Mouse (Mus musculus) G1E (cell line): ENCODE data around the gene Prcd. TPM values are rescaled to one million over a fixed set of nuclear protein-coding genes. Genes with fewer than 3 reads are reported as not detected.

Experiments used
- ATAC-seq: 2 replicates; pipeline ENCODE4 v1.8.0; 2016; ENCODE audit warnings: mild to moderate bottlenecking; ENCODE audit not compliant: insufficient number of reproducible peaks, poor library complexity, low FRiP score, severe bottlenecking; ENCODE audit errors: extremely low read depth
- DNase-seq: peaks from one replicate; pipeline ENCODE4 v3.0.0; 2012; ENCODE audit warnings: low spot score
- H3K27me3 ChIP-seq: 2 replicates; pipeline ENCODE4 v1.6.1; 2012; ENCODE audit warnings: mild to moderate bottlenecking, low read length, inconsistent platforms; ENCODE audit not compliant: insufficient read depth
- H3K36me3 ChIP-seq: replicated peaks from 2 replicates; pipeline ENCODE3; 2012; ENCODE audit warnings: mild to moderate bottlenecking, inconsistent platforms
- H3K4me1 ChIP-seq: 2 replicates; pipeline ENCODE4 v1.6.1; 2012; ENCODE audit warnings: low read depth, low read length, inconsistent platforms, mixed read lengths; ENCODE audit not compliant: insufficient read depth
- H3K4me3 ChIP-seq: 2 replicates; pipeline ENCODE4 v1.5.1; 2012; ENCODE audit warnings: low read depth, mild to moderate bottlenecking, inconsistent platforms, low read length, moderate library complexity, mixed read lengths
- H3K9me3 ChIP-seq: replicated peaks from 2 replicates; pipeline ENCODE4 v1.6.1; 2012; ENCODE audit warnings: inconsistent platforms
- CTCF ChIP-seq: IDR thresholded peaks from 2 replicates; pipeline ENCODE4 v1.5.1; 2012; ENCODE audit warnings: low read depth, low read length, inconsistent platforms, mixed read lengths
- GATA1 ChIP-seq: IDR thresholded peaks from 2 replicates; pipeline ENCODE4 v1.6.1; 2012; ENCODE audit warnings: borderline replicate concordance, low read length, inconsistent platforms, mixed read lengths
- GATA2 ChIP-seq: IDR thresholded peaks from 2 replicates; pipeline ENCODE4 v1.6.1; 2012; ENCODE audit warnings: low read depth, low read length, inconsistent platforms, borderline replicate concordance
- POLR2AphosphoS5 ChIP-seq: IDR thresholded peaks from 2 replicates; pipeline ENCODE4 v1.6.1; 2012; ENCODE audit warnings: low read depth, low read length, inconsistent platforms; ENCODE audit not compliant: insufficient replicate concordance
- TAL1 ChIP-seq: conservative IDR thresholded peaks from 2 replicates; pipeline ENCODE4 v1.6.1; 2012; ENCODE audit warnings: low read depth, low read length, inconsistent platforms, mixed read lengths
- polyA plus RNA-seq: library from polyadenylated mRNA; stranded (reverse); fragments of >175 nt; gene quantifications from 2 replicates; pipeline ENCODE4 v1.2.3, GENCODE M21; 2012
- total RNA-seq, 2 experiments: library from RNA; stranded (forward) in 1 of 2; stranded (reverse) in 1 of 2; fragments of 200-1000 nt in 1 of 2; fragments of >200 nt in 1 of 2; fragmentation: Nextera tagmentation in 1 of 2; gene quantifications; 2 replicates each; pipeline ENCODE4 v1.2.3; 2014 to 2017

The Prcd gene
- total and polyA plus RNA-seq, 3 experiments: 1.5 to 3.2 (median 2.6) TPM

GRCm38 (mm10) chr11:116704336-116705035 lies 51.2 kb downstream of the Prcd start:
- ATAC-seq: no peak
- H3K36me3 ChIP-seq: no peaks in the 10 kb centered on the region
- no peaks in the 10 kb centered on the region for H3K9me3 ChIP-seq
- TF ChIP-seq GATA2 (no peak), CTCF (no peak), TAL1 (no peak), GATA1 (no peak), POLR2AphosphoS5 (no peak)
- peaks cover 3% of the 10 kb centered on the region for H3K27me3 ChIP-seq
- no peak overlapping the region for H3K4me3 ChIP-seq
- peaks cover 5% of the 10 kb centered on the region for H3K4me1 ChIP-seq
- no peak for DNase-seq

GRCm38 (mm10) chr11:116705204-116705608 lies 51.9 kb downstream of the Prcd start:
- DNase-seq (no peak), ATAC-seq (no peak)
- peaks cover 5% of the 10 kb centered on the region for H3K4me1 ChIP-seq
- peaks cover 3% of the 10 kb centered on the region for H3K27me3 ChIP-seq
- no peaks in the 10 kb centered on the region for H3K9me3 ChIP-seq
- no peak for TF ChIP-seq GATA2
- no peak for TF ChIP-seq CTCF
- no peak for TF ChIP-seq TAL1
- no peak for TF ChIP-seq POLR2AphosphoS5
- no peak for TF ChIP-seq GATA1
- H3K36me3 ChIP-seq: no peaks in the 10 kb centered on the region
- H3K4me3 ChIP-seq: no peak overlapping the region

GRCm38 (mm10) chr11:116706363-116706762 lies 53.0 kb downstream of the Prcd start:
- ATAC-seq (no peak), DNase-seq (no peak)
- TF ChIP-seq CTCF (no peak), TAL1 (no peak), POLR2AphosphoS5 (no peak), GATA2 (no peak), GATA1 (no peak)
- no peak overlapping the region for H3K4me3 ChIP-seq
- H3K36me3 ChIP-seq: no peaks in the 10 kb centered on the region
- H3K27me3 ChIP-seq: peaks cover 5% of the 10 kb centered on the region
- peaks cover 4% of the 10 kb centered on the region for H3K4me1 ChIP-seq
- no peaks in the 10 kb centered on the region for H3K9me3 ChIP-seq

GRCm38 (mm10) chr11:116710171-116710570 lies 56.8 kb downstream of the Prcd start:
- Histone ChIP-seq H3K9me3 (no peaks in the 10 kb centered on the region), H3K4me3 (no peak overlapping the region), H3K36me3 (no peaks in the 10 kb centered on the region), H3K27me3 (peaks cover 8% of the 10 kb centered on the region), H3K4me1 (no peaks in the 10 kb centered on the region)
- ATAC-seq: no peak
- no peak for DNase-seq
- no peak for TF ChIP-seq POLR2AphosphoS5
- TF ChIP-seq TAL1: no peak
- no peak for TF ChIP-seq GATA2
- TF ChIP-seq GATA1: no peak
- TF ChIP-seq CTCF: no peak

- ATAC-seq (no peak), DNase-seq (no peak)
- H3K27me3 ChIP-seq: peaks cover 8% of the 10 kb centered on the region
- H3K36me3 ChIP-seq: no peaks in the 10 kb centered on the region
- H3K9me3 ChIP-seq: no peaks in the 10 kb centered on the region
- H3K4me1 ChIP-seq: no peaks in the 10 kb centered on the region
- TF ChIP-seq GATA2 (no peak), TAL1 (no peak), GATA1 (no peak), POLR2AphosphoS5 (no peak), CTCF (no peak)
- no peak overlapping the region for H3K4me3 ChIP-seq
These were observed 57.5 kb downstream of the Prcd start for GRCm38 (mm10) chr11:116710793-116711192.

- no peak overlapping the region for H3K4me3 ChIP-seq
- H3K36me3 ChIP-seq: no peaks in the 10 kb centered on the region
- no peaks in the 10 kb centered on the region for H3K4me1 ChIP-seq
- TF ChIP-seq GATA2 (no peak), CTCF (no peak), POLR2AphosphoS5 (no peak), GATA1 (no peak), TAL1 (no peak)
- H3K27me3 ChIP-seq: peaks cover 8% of the 10 kb centered on the region; the same call in 1 of the 2 replicates
- H3K9me3 ChIP-seq: peaks cover 3% of the 10 kb centered on the region
- ATAC-seq (no peak), DNase-seq (no peak)
These were observed 60.7 kb downstream of the Prcd start for GRCm38 (mm10) chr11:116714052-116714451.

Other genes starting within 250 kb of the Prcd start
- 19.4 and 23.7 TPM in 2 replicates for gene Rnf157, start 240.5 kb upstream of the Prcd start, total RNA-seq (2014; fragmentation: Nextera tagmentation)
- 10.0 and 10.6 TPM in 2 replicates for gene Rnf157, start 240.5 kb upstream of the Prcd start, total RNA-seq (2017)
- gene Rnf157, start 240.5 kb upstream of the Prcd start, polyA plus RNA-seq: 6.1 and 7.1 TPM in 2 replicates
- gene Ubald2, start 219.4 kb upstream of the Prcd start, total RNA-seq (2014; fragmentation: Nextera tagmentation): 184 and 210 TPM in 2 replicates
- gene Ubald2, start 219.4 kb upstream of the Prcd start, total RNA-seq (2017): 114 and 161 TPM in 2 replicates
- gene Ubald2, start 219.4 kb upstream of the Prcd start, polyA plus RNA-seq: 710 and 1,104 TPM in 2 replicates
- not detected in 2 replicates for gene Qrich2, start 187.3 kb upstream of the Prcd start, total RNA-seq (2014; fragmentation: Nextera tagmentation)
- 0.05 and 0.06 TPM in 2 replicates for gene Qrich2, start 187.3 kb upstream of the Prcd start, total RNA-seq (2017)
- 0.07 and 0.16 TPM in 2 replicates for gene Qrich2, start 187.3 kb upstream of the Prcd start, polyA plus RNA-seq
- gene Prpsap1, start 159.3 kb upstream of the Prcd start, total RNA-seq (2014; fragmentation: Nextera tagmentation): 53.7 and 56.6 TPM in 2 replicates
- gene Prpsap1, start 159.3 kb upstream of the Prcd start, total RNA-seq (2017): 33.3 and 42.2 TPM in 2 replicates
- gene Prpsap1, start 159.3 kb upstream of the Prcd start, polyA plus RNA-seq: 53.9 and 69.4 TPM in 2 replicates
- 1.5 and 2.3 TPM in 2 replicates for gene Sphk1, start 122.6 kb upstream of the Prcd start, total RNA-seq (2014; fragmentation: Nextera tagmentation)
- 22.1 and 30.6 TPM in 2 replicates for gene Sphk1, start 122.6 kb upstream of the Prcd start, total RNA-seq (2017)
- 16.7 and 17.1 TPM in 2 replicates for gene Sphk1, start 122.6 kb upstream of the Prcd start, polyA plus RNA-seq
- gene Ube2o, start 72.1 kb upstream of the Prcd start, total RNA-seq (2014; fragmentation: Nextera tagmentation): 9.2 and 41.7 TPM in 2 replicates
- 6.2 and 6.3 TPM in 2 replicates for gene Ube2o, start 72.1 kb upstream of the Prcd start, total RNA-seq (2017)
- 17.9 and 20.1 TPM in 2 replicates for gene Ube2o, start 72.1 kb upstream of the Prcd start, polyA plus RNA-seq
- gene Aanat, start 67.1 kb upstream of the Prcd start, total RNA-seq (2014; fragmentation: Nextera tagmentation): not detected in 2 replicates
- not detected in 2 replicates for gene Aanat, start 67.1 kb upstream of the Prcd start, total RNA-seq (2017)
- gene Aanat, start 67.1 kb upstream of the Prcd start, polyA plus RNA-seq: not detected in 2 replicates
- gene Rhbdf2, start 26.5 kb upstream of the Prcd start, total RNA-seq (2014; fragmentation: Nextera tagmentation): 2.5 and 5.6 TPM in 2 replicates
- 1.7 and 1.9 TPM in 2 replicates for gene Rhbdf2, start 26.5 kb upstream of the Prcd start, total RNA-seq (2017)
- gene Rhbdf2, start 26.5 kb upstream of the Prcd start, polyA plus RNA-seq: 4.2 and 4.8 TPM in 2 replicates
- not detected in 2 replicates for gene Cygb, start 779 bp downstream of the Prcd start, total RNA-seq (2014; fragmentation: Nextera tagmentation)
- not detected in 2 replicates for gene Cygb, start 779 bp downstream of the Prcd start, total RNA-seq (2017)
- 0.05 TPM in 1 of 2 replicates, not detected in the other for gene Cygb, start 779 bp downstream of the Prcd start, polyA plus RNA-seq
- 0.49 TPM in 1 of 2 replicates, not detected in the other for gene St6galnac1, start 122.0 kb downstream of the Prcd start, total RNA-seq (2014; fragmentation: Nextera tagmentation)
- 0.23 and 0.27 TPM in 2 replicates for gene St6galnac1, start 122.0 kb downstream of the Prcd start, total RNA-seq (2017)
- not detected in 2 replicates for gene St6galnac1, start 122.0 kb downstream of the Prcd start, polyA plus RNA-seq
- not detected in 2 replicates for gene Mxra7, start 174.5 kb downstream of the Prcd start, total RNA-seq (2014; fragmentation: Nextera tagmentation)
- 0.06 TPM in 1 of 2 replicates, not detected in the other for gene Mxra7, start 174.5 kb downstream of the Prcd start, total RNA-seq (2017)
- not detected in 2 replicates for gene Mxra7, start 174.5 kb downstream of the Prcd start, polyA plus RNA-seq
- 40.3 and 45.4 TPM in 2 replicates for gene Mettl23, start 189.7 kb downstream of the Prcd start, total RNA-seq (2014; fragmentation: Nextera tagmentation)
- 35.8 and 43.1 TPM in 2 replicates for gene Mettl23, start 189.7 kb downstream of the Prcd start, total RNA-seq (2017)
- gene Mettl23, start 189.7 kb downstream of the Prcd start, polyA plus RNA-seq: 49.1 and 60.6 TPM in 2 replicates
- gene Jmjd6, start 189.9 kb downstream of the Prcd start, total RNA-seq (2014; fragmentation: Nextera tagmentation): 82.7 and 85.3 TPM in 2 replicates
- gene Jmjd6, start 189.9 kb downstream of the Prcd start, total RNA-seq (2017): 126 and 148 TPM in 2 replicates
- gene Jmjd6, start 189.9 kb downstream of the Prcd start, polyA plus RNA-seq: 39.1 and 48.4 TPM in 2 replicates
- gene Mfsd11, start 198.9 kb downstream of the Prcd start, total RNA-seq (2014; fragmentation: Nextera tagmentation): 15.1 and 22.0 TPM in 2 replicates
- 45.9 and 55.1 TPM in 2 replicates for gene Mfsd11, start 198.9 kb downstream of the Prcd start, total RNA-seq (2017)
- 3.8 and 6.6 TPM in 2 replicates for gene Mfsd11, start 198.9 kb downstream of the Prcd start, polyA plus RNA-seq
- gene Srsf2, start 199.6 kb downstream of the Prcd start, total RNA-seq (2014; fragmentation: Nextera tagmentation): 786 and 910 TPM in 2 replicates
- gene Srsf2, start 199.6 kb downstream of the Prcd start, total RNA-seq (2017): 484 and 801 TPM in 2 replicates
- gene Srsf2, start 199.6 kb downstream of the Prcd start, polyA plus RNA-seq: 1,600 and 2,011 TPM in 2 replicates